Mouse (Mus musculus) midbrain, embryonic 16.5 days (tissue): ENCODE results near the gene Loxl3. TPM values are rescaled to one million over a fixed set of nuclear protein-coding genes. Genes with fewer than 3 reads are reported as not detected.

Experiments
- ATAC-seq: fragments of 200-750 bp; cut with Nextera tagmentation; 2 replicates; pipeline ENCODE4 v1.8.0; 2017; ENCODE audit warnings: moderate TSS enrichment
- H3K27ac ChIP-seq: fragments of 300-500 bp; sonication (generic); 2 replicates; pipeline ENCODE4 v1.5.1; 2014; ENCODE audit warnings: mild to moderate bottlenecking, low read length, mixed read lengths
- H3K27me3 ChIP-seq: fragments of 300-500 bp; sonication (generic); 2 replicates; pipeline ENCODE4 v1.6.1; 2014; ENCODE audit warnings: low read depth, low read length, mixed read lengths; ENCODE audit not compliant: control insufficient read depth, insufficient read depth
- H3K36me3 ChIP-seq: fragments of 300-500 bp; sonication (generic); 2 replicates; pipeline ENCODE4 v1.6.1; 2014; ENCODE audit warnings: mild to moderate bottlenecking, low read length, moderate library complexity, mixed read lengths; ENCODE audit not compliant: control insufficient read depth, insufficient read depth
- H3K4me1 ChIP-seq: fragments of 300-500 bp; sonication (generic); 2 replicates; pipeline ENCODE4 v1.6.1; 2014; ENCODE audit warnings: mild to moderate bottlenecking, low read length, mixed read lengths; ENCODE audit not compliant: control insufficient read depth, insufficient read depth
- H3K4me2 ChIP-seq: fragments of 300-500 bp; sonication (generic); 2 replicates; pipeline ENCODE4 v1.6.1; 2014; ENCODE audit warnings: mild to moderate bottlenecking, low read length, mixed read lengths
- H3K4me3 ChIP-seq: fragments of 300-500 bp; sonication (generic); 2 replicates; pipeline ENCODE4 v1.5.1; 2014; ENCODE audit warnings: low read depth, mild to moderate bottlenecking, low read length, moderate library complexity, mixed read lengths
- H3K9ac ChIP-seq: fragments of 300-500 bp; sonication (generic); 2 replicates; pipeline ENCODE4 v1.6.1; 2014; ENCODE audit warnings: low read depth, low read length, mixed read lengths
- H3K9me3 ChIP-seq: fragments of 300-500 bp; sonication (generic); replicated peaks from 2 replicates; pipeline ENCODE4 v1.6.1; 2014; ENCODE audit warnings: mild to moderate bottlenecking, low read length, mixed read lengths; ENCODE audit not compliant: control insufficient read depth, poor library complexity, severe bottlenecking
- WGBS: fragments of 180-500 bp; shearing (Covaris S2); extraction: QIAGEN DNeasy Blood & Tissue Kit; methylation state at CpG from one replicate; pipeline ENCODE4 v1.1.7; 2014; 5-methylcytosine and 5-hydroxymethylcytosine counted together
- polyA plus RNA-seq: library from polyadenylated mRNA; unstranded; fragments of >200 nt; fragmentation: Nextera tagmentation; extraction: Ambion mirVana; gene quantifications from 2 replicates; pipeline ENCODE4 v1.2.1, GENCODE M21; 2015

Gene Loxl3
- polyA plus RNA-seq, 1 experiment from 2014 or later, result 7.5 TPM

DNA sequence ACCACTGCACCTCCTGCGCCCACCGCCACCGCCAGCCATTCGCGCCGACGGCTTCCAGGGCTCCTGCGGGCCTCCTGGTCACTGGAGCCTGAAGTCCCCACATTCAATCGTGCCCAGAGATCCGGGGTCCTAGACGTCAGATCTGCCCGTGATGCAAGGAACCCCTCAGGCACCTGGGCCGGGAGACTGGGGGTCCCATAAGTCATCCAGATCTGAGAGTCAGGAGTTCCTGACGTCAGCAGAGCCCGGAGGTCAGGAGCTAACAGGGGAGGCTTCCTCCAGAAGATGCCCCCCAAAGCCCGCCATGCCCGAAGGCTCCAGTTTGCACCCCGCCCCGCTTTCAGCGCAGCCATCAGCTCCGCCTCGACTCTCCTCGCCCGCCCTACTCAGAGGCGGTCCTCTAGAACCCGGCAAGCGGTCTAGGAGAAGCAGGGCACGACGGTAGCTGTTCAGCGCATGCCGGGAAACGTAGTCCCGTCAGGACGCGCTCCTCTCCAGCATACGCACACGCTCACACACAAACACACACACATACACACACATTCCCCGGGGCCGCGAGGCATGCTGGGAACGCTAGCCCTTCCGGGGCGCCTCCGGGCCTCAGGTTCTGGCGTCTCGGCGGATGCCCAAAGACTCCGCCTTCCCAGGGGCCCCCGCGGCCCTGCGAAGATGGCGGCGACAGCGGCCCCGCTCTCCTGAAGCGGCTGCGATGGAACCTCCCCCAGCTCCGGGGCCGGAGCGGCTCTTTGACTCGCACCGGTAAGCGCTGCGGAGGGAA, 20.3 kb downstream of the Loxl3 start, which contains the start of gene Aup1:
Gene Aup1 (plus strand): TSS at position 448 of the 778 bp plus-strand sequence.
- no peaks in the 10 kb centered on the region for H3K9me3 ChIP-seq
- peak within 1 kb of the TSS; percentile 87 for H3K27ac ChIP-seq
- ATAC-seq, result peak; percentile 98
- peak within 1 kb of the TSS; percentile 100 for H3K4me3 ChIP-seq
- H3K4me2 ChIP-seq, result peak within 1 kb of the TSS; percentile 87
- peak within 1 kb of the TSS; percentile 96 for H3K9ac ChIP-seq
- peaks cover 24% of the 10 kb centered on the region for H3K4me1 ChIP-seq
- under 1% methylated on average over 64 of the region's 64 CpGs for WGBS
- no peaks in the 10 kb centered on the region for H3K27me3 ChIP-seq
- H3K36me3 ChIP-seq, result peaks cover 18% of the 10 kb centered on the region; the same call in 1 of the 2 replicates

DNA sequence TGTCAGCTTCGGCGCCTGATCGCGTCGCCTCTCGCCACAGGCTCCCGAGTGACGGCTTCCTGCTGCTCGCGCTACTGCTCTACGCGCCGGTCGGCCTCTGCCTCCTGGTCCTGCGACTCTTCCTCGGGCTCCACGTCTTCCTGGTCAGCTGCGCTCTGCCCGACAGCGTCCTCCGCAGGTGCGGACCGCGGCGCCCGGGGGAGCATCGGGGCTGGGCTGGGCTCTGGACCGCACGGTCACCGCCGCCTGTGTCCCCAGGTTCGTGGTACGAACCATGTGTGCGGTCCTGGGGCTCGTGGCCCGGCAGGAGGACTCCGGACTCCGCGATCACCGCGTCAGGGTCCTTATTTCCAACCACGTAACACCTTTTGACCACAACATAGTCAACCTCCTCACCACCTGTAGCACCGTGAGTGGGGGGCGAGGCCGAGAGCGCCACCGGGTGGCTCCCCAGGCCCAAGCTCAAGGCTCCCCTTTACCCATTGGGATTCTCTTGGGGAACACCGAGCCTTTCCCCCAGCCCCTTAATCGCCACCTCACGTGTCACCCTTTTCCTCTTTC, 21.0 kb downstream of the Loxl3 start, which contains the start of gene Htra2:
Gene Htra2 (minus strand): TSS at position 403 of the 561 bp plus-strand sequence.
- Histone ChIP-seq H3K27me3 (no peaks in the 10 kb centered on the region), H3K36me3 (peaks cover 18% of the 10 kb centered on the region; the same call in 1 of the 2 replicates), H3K9me3 (no peaks in the 10 kb centered on the region), H3K4me1 (peaks cover 24% of the 10 kb centered on the region), H3K4me2 (peak within 1 kb of the TSS; percentile 87), H3K27ac (peak within 1 kb of the TSS; percentile 87), H3K4me3 (peak within 1 kb of the TSS; percentile 100), H3K9ac (peak within 1 kb of the TSS; percentile 96)
- peak; percentile 32 for ATAC-seq
- under 1% methylated on average over 50 of the region's 50 CpGs for WGBS

GRCm38 (mm10) chr6:83057790-83058189, 23.8 kb downstream of the Loxl3 start, which contains the start of gene Dqx1:
Gene Dqx1 (plus strand): TSS chr6:83057844.
- Histone ChIP-seq H3K27ac (no peak within 1 kb of the TSS), H3K27me3 (peaks cover 19% of the 10 kb centered on the region), H3K4me1 (peaks cover 19% of the 10 kb centered on the region), H3K9ac (no peak within 1 kb of the TSS), H3K4me3 (no peak within 1 kb of the TSS), H3K4me2 (no peak within 1 kb of the TSS), H3K9me3 (no peaks in the 10 kb centered on the region), H3K36me3 (peaks cover 7% of the 10 kb centered on the region; the same call in 1 of the 2 replicates)
- WGBS, result 65% methylated on average over 3 of the region's 3 CpGs
- no peak for ATAC-seq

DNA sequence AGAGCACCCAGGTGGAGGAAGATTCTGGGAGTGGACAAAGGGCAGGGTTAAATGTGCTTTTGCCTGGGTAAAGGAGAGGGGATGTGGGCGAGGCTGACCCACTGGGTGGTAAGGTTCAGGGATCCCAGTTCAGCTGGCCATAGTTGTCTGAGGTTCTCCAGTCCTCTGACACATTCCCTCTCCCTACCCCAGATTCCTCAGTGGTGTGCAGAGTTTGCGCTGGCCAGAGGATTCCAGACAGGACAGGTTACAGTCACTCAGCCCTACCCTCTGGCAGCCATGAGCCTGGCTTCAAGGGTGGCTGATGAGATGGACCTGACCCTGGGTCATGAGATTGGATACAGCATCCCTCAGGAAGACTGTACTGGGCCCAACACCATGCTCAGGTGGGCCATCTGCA, 24.8 kb downstream of the Loxl3 start:
- no peaks in the 10 kb centered on the region for H3K9me3 ChIP-seq
- 77% methylated on average over 2 of the region's 2 CpGs for WGBS
- H3K4me3 ChIP-seq, result no peak overlapping the region
- H3K27me3 ChIP-seq, result peaks cover 28% of the 10 kb centered on the region
- peaks cover 14% of the 10 kb centered on the region for H3K4me1 ChIP-seq
- peaks cover 7% of the 10 kb centered on the region; the same call in 1 of the 2 replicates for H3K36me3 ChIP-seq
- H3K4me2 ChIP-seq, result no peak overlapping the region
- ATAC-seq, result no peak
- H3K9ac ChIP-seq, result no peak overlapping the region
- no peak overlapping the region for H3K27ac ChIP-seq

DNA sequence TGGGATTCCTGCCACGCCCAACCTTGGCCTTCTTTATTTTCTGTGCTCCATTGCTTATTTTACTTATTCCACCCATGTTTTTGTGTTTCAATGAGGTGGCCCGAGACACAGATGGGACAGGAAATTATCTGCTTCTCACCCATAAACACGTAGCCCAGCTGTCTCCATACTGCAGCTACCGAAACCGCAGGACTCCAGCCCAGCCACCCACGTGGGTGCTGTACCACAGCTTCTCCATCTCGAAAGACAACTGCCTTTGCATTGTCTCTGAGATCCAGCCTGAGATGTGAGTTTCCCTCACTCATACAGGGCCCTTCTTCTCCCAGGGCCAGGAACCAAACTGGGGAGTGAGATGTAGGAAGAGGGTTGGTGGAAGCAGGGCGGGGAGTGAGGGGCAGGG, 32.0 kb downstream of the Loxl3 start:
- H3K27me3 ChIP-seq, result peaks cover 83% of the 10 kb centered on the region
- no peaks in the 10 kb centered on the region for H3K36me3 ChIP-seq
- no peak overlapping the region for H3K9ac ChIP-seq
- no peak overlapping the region for H3K27ac ChIP-seq
- no peak for ATAC-seq
- no peak overlapping the region for H3K4me2 ChIP-seq
- no peaks in the 10 kb centered on the region for H3K9me3 ChIP-seq
- WGBS, result 27% methylated on average over 8 of the region's 8 CpGs
- no peaks in the 10 kb centered on the region; the same call in 1 of the 2 replicates for H3K4me1 ChIP-seq
- no peak overlapping the region for H3K4me3 ChIP-seq

GRCm38 (mm10) chr6:83066441-83066840, 32.5 kb downstream of the Loxl3 start:
- H3K9me3 ChIP-seq, result no peaks in the 10 kb centered on the region
- H3K36me3 ChIP-seq, result no peaks in the 10 kb centered on the region
- no peak overlapping the region for H3K4me3 ChIP-seq
- WGBS, result 30% methylated on average over 6 of the region's 6 CpGs
- H3K4me1 ChIP-seq, result no peaks in the 10 kb centered on the region; the same call in 1 of the 2 replicates
- no peak for ATAC-seq
- H3K4me2 ChIP-seq, result no peak overlapping the region
- H3K27me3 ChIP-seq, result peaks cover 83% of the 10 kb centered on the region
- no peak overlapping the region for H3K27ac ChIP-seq
- no peak overlapping the region for H3K9ac ChIP-seq

DNA sequence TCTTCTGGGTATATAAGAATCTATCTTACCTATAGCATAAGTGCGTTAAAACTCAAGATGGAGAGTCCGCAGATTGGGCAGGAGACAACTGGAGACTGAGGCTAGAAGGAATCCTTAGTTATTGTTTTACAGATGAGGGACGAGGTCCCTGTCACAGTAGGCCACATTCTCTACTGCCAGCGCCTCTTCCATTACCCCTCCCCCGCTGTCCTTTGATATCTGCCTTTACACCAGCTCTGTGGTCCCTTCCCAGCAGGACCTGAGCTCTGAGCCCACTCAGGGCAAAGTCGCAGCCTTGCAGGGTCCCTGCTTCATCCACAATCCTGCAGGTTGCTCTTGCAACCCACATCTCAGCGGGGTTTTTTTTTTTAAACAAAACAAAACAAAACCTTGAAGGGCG, 34.2 kb downstream of the Loxl3 start:
- Histone ChIP-seq H3K4me2 (no peak overlapping the region), H3K9me3 (no peaks in the 10 kb centered on the region), H3K27me3 (peaks cover 83% of the 10 kb centered on the region), H3K27ac (no peak overlapping the region), H3K9ac (no peak overlapping the region), H3K36me3 (no peaks in the 10 kb centered on the region), H3K4me3 (no peak overlapping the region), H3K4me1 (no peaks in the 10 kb centered on the region; the same call in 1 of the 2 replicates)
- ATAC-seq, result no peak
- 7% methylated on average over 8 of the region's 8 CpGs for WGBS

DNA sequence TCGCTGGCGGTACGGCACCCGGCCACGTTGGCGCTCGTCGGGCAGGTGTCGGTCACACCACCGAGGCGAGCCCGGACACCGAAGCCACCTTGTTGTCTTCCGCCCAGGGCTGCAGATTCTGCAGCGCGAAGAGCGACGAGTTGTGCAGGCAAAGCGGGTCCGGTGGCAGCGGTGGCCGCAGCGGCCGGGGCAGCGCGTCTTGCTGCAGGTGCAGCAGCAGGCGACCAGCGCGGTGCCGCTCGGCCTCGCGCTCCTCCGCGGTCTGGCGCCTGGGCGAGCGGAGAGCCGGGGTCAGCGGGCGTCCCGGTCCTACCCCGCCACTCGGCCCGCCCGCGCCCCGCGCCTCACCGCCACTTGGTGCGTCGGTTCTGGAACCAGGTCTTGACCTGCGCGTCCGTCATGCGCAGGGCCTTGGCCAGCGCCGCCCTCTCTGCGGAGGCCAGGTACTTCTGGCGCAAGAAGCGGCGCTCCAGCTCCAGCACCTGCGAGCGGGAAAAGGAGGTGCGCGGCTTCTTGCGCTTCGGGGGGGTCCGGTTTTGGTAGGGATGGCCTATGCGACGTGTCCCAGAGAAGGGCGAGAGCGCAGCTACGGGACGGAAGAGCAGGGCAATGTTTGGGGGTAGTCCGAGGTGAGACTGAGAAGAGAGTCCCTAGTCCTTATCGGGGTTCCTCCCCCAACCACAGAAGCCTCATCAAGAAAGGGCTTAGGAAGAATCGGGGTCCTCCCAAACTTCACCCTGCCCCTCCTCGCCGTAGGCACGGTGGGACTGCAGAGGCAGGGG, 34.9 kb downstream of the Loxl3 start:
- peak overlapping the region; percentile 37 for H3K4me2 ChIP-seq
- peak overlapping the region; percentile 22 for H3K4me3 ChIP-seq
- no peak overlapping the region for H3K27ac ChIP-seq
- H3K9ac ChIP-seq, result no peak overlapping the region
- H3K9me3 ChIP-seq, result no peaks in the 10 kb centered on the region
- no peaks in the 10 kb centered on the region for H3K36me3 ChIP-seq
- H3K27me3 ChIP-seq, result peaks cover 82% of the 10 kb centered on the region
- under 1% methylated on average over 77 of the region's 81 CpGs for WGBS
- no peaks in the 10 kb centered on the region; the same call in 1 of the 2 replicates for H3K4me1 ChIP-seq
- no peak for ATAC-seq
